Mouse (Mus musculus) kidney, adult 2 months (tissue): ENCODE results near the gene Soga1.

ENCODE experiments used
- CTCF ChIP-seq: fragments of 200-500 bp; conservative IDR thresholded peaks from 2 replicates; pipeline ENCODE4 v1.5.1; 2011; ENCODE audit warnings: low read depth, mild to moderate bottlenecking, control low read depth, low read length, moderate library complexity, mixed read lengths; ENCODE audit not compliant: insufficient read depth, insufficient read length
- POLR2A ChIP-seq: fragments of 200-500 bp; IDR thresholded peaks from one replicate; pipeline ENCODE4 v1.6.1; 2011; ENCODE audit warnings: low read depth, low read length, control low read depth

DNA sequence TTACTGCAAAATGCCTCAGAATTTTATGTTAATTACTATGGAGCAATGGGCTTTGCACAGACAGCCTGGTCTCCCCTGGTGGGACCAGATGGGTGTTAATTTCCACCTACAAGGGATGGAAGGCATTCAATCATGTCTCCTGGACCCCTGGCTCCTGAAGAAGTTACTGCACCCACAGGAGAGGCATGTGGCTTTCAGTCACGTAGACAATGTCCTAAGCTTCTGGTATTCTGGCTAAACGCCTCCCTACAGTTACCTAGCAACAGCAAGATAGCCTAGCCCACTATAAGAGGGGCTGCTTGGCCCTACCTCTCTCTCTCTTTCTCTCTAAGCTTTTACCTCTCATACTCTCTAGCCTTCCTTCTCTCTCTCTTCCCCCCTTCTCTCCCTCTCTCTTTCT is 23.2 kb upstream of the Soga1 start:
- TF ChIP-seq POLR2A (no peak), CTCF (no peak)
